Mouse (Mus musculus) embryonic facial prominence, embryonic 14.5 days (tissue): ENCODE data around the gene Gm5737. TPM values are rescaled to one million over a fixed set of nuclear protein-coding genes. Genes with fewer than 3 reads are reported as not detected.

Source experiments
- ATAC-seq: fragments of 200-750 bp; cut with Nextera tagmentation; 2 replicates; pipeline ENCODE4 v1.8.0; 2017; ENCODE audit warnings: low read depth, moderate number of reproducible peaks, moderate TSS enrichment
- DNase-seq: peaks from one replicate; pipeline ENCODE4 v3.0.0-alpha.2; 2015; ENCODE audit warnings: low spot score
- H3K27ac ChIP-seq: fragments of 300-500 bp; sonication (generic); replicated peaks from 2 replicates; pipeline ENCODE4 v1.5.1; 2014; ENCODE audit warnings: low read depth, mild to moderate bottlenecking, low read length, moderate library complexity
- H3K27me3 ChIP-seq: fragments of 300-500 bp; sonication (generic); replicated peaks from 2 replicates; pipeline ENCODE4 v1.6.1; 2014; ENCODE audit warnings: low read length; ENCODE audit not compliant: control insufficient read depth, insufficient read depth
- H3K36me3 ChIP-seq: fragments of 300-500 bp; sonication (generic); 2 replicates; pipeline ENCODE4 v1.6.1; 2014; ENCODE audit warnings: low read length, mixed read lengths; ENCODE audit not compliant: control insufficient read depth, insufficient read depth
- H3K4me1 ChIP-seq: fragments of 300-500 bp; sonication (generic); 2 replicates; pipeline ENCODE4 v1.6.1; 2014; ENCODE audit warnings: antibody characterized with exemption, low read length; ENCODE audit not compliant: control insufficient read depth, insufficient read depth
- H3K4me2 ChIP-seq: fragments of 300-500 bp; sonication (generic); 2 replicates; pipeline ENCODE4 v1.6.1; 2014; ENCODE audit warnings: low read depth, mild to moderate bottlenecking, low read length, moderate library complexity, mixed read lengths
- H3K4me3 ChIP-seq: fragments of 300-500 bp; sonication (generic); 2 replicates; pipeline ENCODE4 v1.5.1; 2014; ENCODE audit warnings: low read depth, mild to moderate bottlenecking, low read length
- H3K9ac ChIP-seq: fragments of 300-500 bp; sonication (generic); 2 replicates; pipeline ENCODE4 v1.6.1; 2014; ENCODE audit warnings: low read depth, mild to moderate bottlenecking, low read length, moderate library complexity, mixed read lengths
- H3K9me3 ChIP-seq: fragments of 300-500 bp; sonication (generic); 2 replicates; pipeline ENCODE4 v1.6.1; 2016; ENCODE audit warnings: low read length; ENCODE audit not compliant: control insufficient read depth
- WGBS: fragments of 180-500 bp; shearing (Covaris S2); extraction: QIAGEN DNeasy Blood & Tissue Kit; methylation state at CpG from one replicate; pipeline ENCODE4 v1.1.7; 2014; 5-methylcytosine and 5-hydroxymethylcytosine counted together
- polyA plus RNA-seq: library from polyadenylated mRNA; unstranded; fragments of >200 nt; fragmentation: Nextera tagmentation; extraction: Ambion mirVana; gene quantifications from 2 replicates; pipeline ENCODE4 v1.2.1, GENCODE M21; 2014

Gm5737 gene
- polyA plus RNA-seq, 1 experiment from 2014 or later, result not detected

DNA sequence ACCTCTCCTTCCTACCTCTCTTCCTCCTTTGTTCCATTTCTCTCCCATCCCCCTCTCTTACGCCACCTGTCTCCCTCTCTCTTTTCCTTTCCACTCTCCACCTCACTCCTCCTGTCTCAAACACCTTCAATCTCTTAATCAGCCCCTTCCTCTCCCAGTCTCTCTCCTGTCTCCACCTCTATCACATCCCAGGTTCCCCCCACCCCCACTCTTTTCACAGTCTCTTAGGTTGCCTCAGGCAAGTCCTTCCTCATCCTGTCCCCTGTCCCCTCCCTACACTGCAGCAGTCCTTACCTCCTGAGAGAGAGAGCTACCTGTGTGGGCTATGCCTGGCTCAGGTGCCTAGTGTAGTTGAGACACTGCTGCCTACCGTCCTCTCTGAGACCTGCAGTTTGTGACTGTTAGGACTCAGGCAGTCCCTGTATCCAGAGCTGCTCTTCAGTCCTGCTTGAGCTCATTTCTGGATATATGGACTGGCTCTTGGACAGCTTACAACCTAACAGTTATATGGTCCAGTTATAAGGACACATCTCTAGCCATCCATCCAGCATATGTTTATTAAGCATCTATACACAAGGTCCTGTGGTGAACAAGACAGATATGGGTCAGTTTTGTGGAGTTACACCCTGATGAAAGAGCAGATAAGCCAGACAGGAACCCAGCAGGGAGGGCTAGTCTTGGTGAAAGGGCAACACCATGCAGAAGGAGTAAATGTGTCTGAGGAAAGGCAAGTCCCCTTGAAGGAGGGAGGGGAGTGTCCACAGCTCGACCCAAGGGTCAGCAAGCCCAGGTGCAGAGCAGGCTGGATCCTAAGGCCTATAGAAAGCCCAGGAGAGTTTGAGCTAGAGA, 63.6 kb downstream of the Gm5737 start:
- Histone ChIP-seq H3K4me1 (no peaks in the 10 kb centered on the region; the same call in 1 of the 2 replicates), H3K9me3 (no peaks in the 10 kb centered on the region), H3K27me3 (no peaks in the 10 kb centered on the region), H3K9ac (no peak overlapping the region), H3K4me3 (no peak overlapping the region), H3K27ac (no peak overlapping the region), H3K4me2 (no peak overlapping the region), H3K36me3 (peaks cover 17% of the 10 kb centered on the region)
- no peak for DNase-seq
- WGBS, result 56% methylated on average over 3 of the region's 3 CpGs
- no peak for ATAC-seq

DNA sequence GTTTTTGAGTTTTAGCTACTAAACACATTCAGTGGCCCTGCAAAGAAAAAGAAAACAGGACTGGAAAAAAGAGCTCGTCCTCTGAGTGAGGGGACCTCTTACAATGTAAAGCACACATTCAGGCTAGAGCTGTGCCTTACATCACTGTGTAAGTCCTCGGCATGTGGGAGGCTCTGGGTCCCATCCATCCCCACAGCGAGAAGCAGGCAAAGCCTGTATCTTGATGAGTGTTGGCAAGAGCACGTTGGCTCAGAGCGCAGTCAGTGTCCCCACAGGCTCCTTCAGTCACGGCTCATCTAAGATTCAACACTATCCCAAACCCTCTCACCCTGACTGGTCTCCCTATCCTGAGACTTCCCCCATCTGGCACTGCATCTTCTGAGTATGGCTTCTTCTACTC, 66.1 kb downstream of the Gm5737 start:
- Histone ChIP-seq H3K27ac (no peak overlapping the region), H3K9ac (no peak overlapping the region), H3K4me1 (no peaks in the 10 kb centered on the region), H3K27me3 (no peaks in the 10 kb centered on the region), H3K9me3 (no peaks in the 10 kb centered on the region), H3K4me3 (no peak overlapping the region), H3K4me2 (no peak overlapping the region), H3K36me3 (peaks cover 37% of the 10 kb centered on the region)
- ATAC-seq, result no peak
- WGBS, result 71% methylated on average over 6 of the region's 6 CpGs
- DNase-seq, result no peak

DNA sequence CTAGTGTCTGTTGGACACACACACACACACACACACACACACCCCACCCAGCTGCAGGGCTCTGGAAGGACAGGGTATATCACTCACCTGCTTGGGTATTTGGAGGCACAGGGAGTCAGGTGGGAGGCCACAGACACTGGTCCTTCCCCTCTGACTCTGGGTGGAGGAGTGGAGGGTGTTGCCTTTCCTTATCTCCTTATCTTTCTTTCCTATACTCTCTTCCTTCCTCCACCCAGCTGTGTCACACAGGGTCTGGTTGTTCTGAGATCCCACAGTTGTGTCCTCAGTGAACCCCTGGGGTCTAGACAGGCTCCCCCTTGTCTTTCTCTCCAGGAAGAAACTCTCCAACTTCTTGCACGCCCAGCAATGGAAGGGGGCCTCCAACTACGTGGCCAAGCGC, 67.8 kb downstream of the Gm5737 start:
- Histone ChIP-seq H3K4me2 (no peak overlapping the region), H3K27ac (no peak overlapping the region), H3K27me3 (no peaks in the 10 kb centered on the region), H3K4me1 (no peaks in the 10 kb centered on the region), H3K9me3 (no peaks in the 10 kb centered on the region), H3K36me3 (peaks cover 51% of the 10 kb centered on the region), H3K9ac (no peak overlapping the region), H3K4me3 (no peak overlapping the region)
- DNase-seq, result no peak
- WGBS, result 92% methylated on average over 3 of the region's 3 CpGs
- no peak for ATAC-seq

DNA sequence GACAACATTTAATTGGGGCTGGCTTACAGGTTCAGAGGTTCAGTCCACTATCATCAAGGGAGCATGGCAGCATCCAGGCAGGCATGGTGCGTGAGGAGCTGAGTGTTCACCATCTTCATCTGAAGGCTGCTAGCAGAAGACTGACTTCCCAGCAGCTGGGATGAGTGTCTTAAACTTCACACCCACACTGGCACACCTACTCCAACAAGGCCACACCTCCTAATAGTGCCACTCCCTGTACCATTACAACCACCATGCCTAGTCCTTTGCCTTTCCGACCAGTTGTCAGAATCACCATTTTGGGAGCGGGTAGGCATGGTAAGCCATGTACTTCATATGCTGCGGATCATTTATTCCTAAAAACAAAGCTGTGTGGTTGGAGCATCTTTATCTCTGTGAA, 68.6 kb downstream of the Gm5737 start:
- Histone ChIP-seq H3K36me3 (peaks cover 59% of the 10 kb centered on the region), H3K9me3 (no peaks in the 10 kb centered on the region), H3K4me3 (no peak overlapping the region), H3K27ac (no peak overlapping the region), H3K4me2 (no peak overlapping the region), H3K9ac (no peak overlapping the region), H3K4me1 (no peaks in the 10 kb centered on the region), H3K27me3 (no peaks in the 10 kb centered on the region)
- no peak for ATAC-seq
- DNase-seq, result no peak
- 93% methylated on average over 4 of the region's 4 CpGs for WGBS

Other genes starting within 250 kb of the Gm5737 start
- gene Uqcrc2, start 177.2 kb upstream of the Gm5737 start, polyA plus RNA-seq, result 219 and 221 TPM in 2 replicates
- 0.42 and 0.61 TPM in 2 replicates for gene Pdzd9, start 142.0 kb upstream of the Gm5737 start, polyA plus RNA-seq
- gene Mosmo, start 134.7 kb upstream of the Gm5737 start, polyA plus RNA-seq, result 14.2 and 15.6 TPM in 2 replicates
- 0.54 and 1.0 TPM in 2 replicates for gene Vwa3a, start 73.0 kb upstream of the Gm5737 start, polyA plus RNA-seq
- gene Eef2k, start 30.5 kb downstream of the Gm5737 start, polyA plus RNA-seq, result 19.6 and 22.2 TPM in 2 replicates
- gene Polr3e, start 105.4 kb downstream of the Gm5737 start, polyA plus RNA-seq, result 21.8 and 26.2 TPM in 2 replicates
- gene Cdr2, start 169.9 kb downstream of the Gm5737 start, polyA plus RNA-seq, result 17.5 and 21.0 TPM in 2 replicates
- gene Mfsd13b, start 170.1 kb downstream of the Gm5737 start, polyA plus RNA-seq, result 0.55 TPM in 1 of 2 replicates, not detected in the other
- 142 and 151 TPM in 2 replicates for gene Mettl9, start 222.1 kb downstream of the Gm5737 start, polyA plus RNA-seq